Mouse (Mus musculus): ENCODE measurements at regions not wholly inside any gene's neighbourhood (a gene's known extent, or its start where the extent isn't known, plus 50 kb on each side); places are given as distances from the start of the nearest gene placed in this dataset.
A peak's percentile ranks its signal among the peaks of the same experiment; 100 is the strongest.

DNA sequence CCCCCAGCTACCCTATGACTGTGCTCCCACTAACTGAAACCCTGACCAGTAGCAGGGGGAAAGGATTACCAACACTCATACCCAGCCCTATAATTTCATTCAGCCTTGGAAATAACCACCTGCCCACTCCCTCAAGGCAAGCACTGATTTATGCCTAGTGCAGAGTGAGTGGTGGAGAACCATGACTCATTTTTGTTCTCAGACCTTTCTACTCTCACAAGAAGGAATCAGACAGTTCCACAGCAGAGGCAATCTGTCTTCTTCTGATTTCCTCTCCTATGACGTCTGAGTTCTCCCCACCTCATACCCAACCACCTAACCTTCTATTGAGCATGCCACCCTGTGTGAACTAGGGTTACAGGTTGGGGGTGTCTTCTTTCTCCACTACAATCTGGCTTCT lies 153.6 kb downstream of the Gm9195 start:
- Histone ChIP-seq H3K27me3 (replicated peaks; ENCODE audit: insufficient read depth, low read length) (no peaks in the 10 kb centered on the region), H3K4me1 (ENCODE audit: insufficient read depth, low read depth, low read length) (no peaks in the 10 kb centered on the region), H3K27ac (ENCODE audit: low read length) (no peak overlapping the region), H3K4me2 (replicated peaks; ENCODE audit: low read depth, low read length) (no peak overlapping the region), H3K9ac (replicated peaks; ENCODE audit: low read depth) (no peak overlapping the region), H3K36me3 (ENCODE audit: insufficient read depth, low read length) (no peaks in the 10 kb centered on the region), H3K9me3 (ENCODE audit: low read length) (no peaks in the 10 kb centered on the region), H3K4me3 (ENCODE audit: low read depth, low read length) (no peak overlapping the region)
- ATAC-seq (no peak), DNase-seq (ENCODE audit: low spot score) (no peak)
- 74% methylated on average over 1 of the region's 1 CpGs for WGBS
- TF ChIP-seq EP300 (IDR thresholded peaks at IDR 0.05), result no peak
- TF ChIP-seq CTCF (IDR thresholded peaks at IDR 0.05), result no peak

GRCm38 (mm10) chr14:72303856-72304255 lies 187.8 kb downstream of the Gm9195 start:
- Histone ChIP-seq H3K9me3 (ENCODE audit: low read length) (no peaks in the 10 kb centered on the region), H3K36me3 (ENCODE audit: insufficient read depth, low read length) (no peaks in the 10 kb centered on the region), H3K9ac (replicated peaks; ENCODE audit: low read depth) (no peak overlapping the region), H3K27ac (ENCODE audit: low read length) (no peak overlapping the region), H3K4me2 (replicated peaks; ENCODE audit: low read depth, low read length) (no peak overlapping the region), H3K27me3 (replicated peaks; ENCODE audit: insufficient read depth, low read length) (no peaks in the 10 kb centered on the region), H3K4me1 (ENCODE audit: insufficient read depth, low read depth, low read length) (no peaks in the 10 kb centered on the region), H3K4me3 (ENCODE audit: low read depth, low read length) (no peak overlapping the region)
- DNase-seq (ENCODE audit: low spot score) (peak; percentile 9), ATAC-seq (no peak)
- TF ChIP-seq CTCF (IDR thresholded peaks at IDR 0.05), result no peak
- TF ChIP-seq EP300 (IDR thresholded peaks at IDR 0.05), result no peak

DNA sequence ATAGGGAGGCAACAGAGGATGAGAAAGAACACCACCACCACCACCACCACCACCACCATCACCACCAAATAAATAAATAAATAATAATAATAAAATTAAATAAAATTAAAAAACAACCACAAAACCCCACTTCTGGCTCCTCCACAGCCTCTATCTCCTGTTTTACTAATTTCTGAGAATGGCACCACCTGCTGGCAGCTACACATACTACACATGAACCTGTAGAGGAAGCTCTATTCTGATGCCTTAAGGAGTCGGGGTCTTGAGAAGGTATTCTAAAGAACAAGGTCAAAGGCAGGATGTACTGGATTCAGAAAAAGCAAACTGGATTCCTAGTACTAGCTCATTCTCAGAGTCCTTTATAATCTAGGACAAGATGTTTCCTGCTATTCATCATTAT lies 191.6 kb downstream of the Gm9195 start:
- ATAC-seq (no peak), DNase-seq (ENCODE audit: low spot score) (peak; percentile 54)
- no peak overlapping the region for H3K9ac ChIP-seq (replicated peaks; ENCODE audit: low read depth)
- H3K27ac ChIP-seq (ENCODE audit: low read length), result no peak overlapping the region
- H3K4me3 ChIP-seq (ENCODE audit: low read depth, low read length), result no peak overlapping the region
- H3K36me3 ChIP-seq (ENCODE audit: insufficient read depth, low read length), result no peaks in the 10 kb centered on the region
- no peaks in the 10 kb centered on the region for H3K4me1 ChIP-seq (ENCODE audit: insufficient read depth, low read depth, low read length)
- H3K9me3 ChIP-seq (ENCODE audit: low read length), result no peaks in the 10 kb centered on the region
- H3K4me2 ChIP-seq (replicated peaks; ENCODE audit: low read depth, low read length), result no peak overlapping the region
- TF ChIP-seq EP300 (IDR thresholded peaks at IDR 0.05), result no peak
- TF ChIP-seq CTCF (IDR thresholded peaks at IDR 0.05), result peak; percentile 68
- 52% methylated on average over 1 of the region's 1 CpGs for WGBS
- H3K27me3 ChIP-seq (replicated peaks; ENCODE audit: insufficient read depth, low read length), result no peaks in the 10 kb centered on the region

DNA sequence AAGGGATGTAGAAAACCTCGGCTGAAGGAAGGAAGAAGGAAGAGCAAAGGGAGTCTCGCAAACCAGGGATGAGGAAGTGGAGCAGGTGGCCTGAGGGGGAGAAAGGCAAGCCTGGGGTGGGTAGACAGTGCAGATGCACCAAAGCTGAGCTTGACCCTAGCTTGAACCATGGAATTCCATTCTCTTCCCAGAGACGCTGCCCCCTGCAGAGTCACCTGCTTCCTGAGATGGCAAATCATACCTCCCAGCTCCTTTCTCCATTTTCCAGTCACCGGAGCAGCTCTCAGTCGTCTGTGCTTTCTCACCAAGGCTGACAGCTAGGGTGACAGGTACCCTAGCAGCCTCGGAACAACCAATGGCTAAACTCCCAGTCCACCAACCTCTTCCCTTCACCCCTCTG lies 197.0 kb downstream of the Gm9195 start:
- TF ChIP-seq CTCF (IDR thresholded peaks at IDR 0.05) (no peak), EP300 (IDR thresholded peaks at IDR 0.05) (no peak)
- 18% methylated on average over 6 of the region's 6 CpGs for WGBS
- H3K4me3 ChIP-seq (ENCODE audit: low read depth, low read length), result no peak overlapping the region
- H3K27me3 ChIP-seq (replicated peaks; ENCODE audit: insufficient read depth, low read length), result no peaks in the 10 kb centered on the region
- no peak for ATAC-seq
- H3K36me3 ChIP-seq (ENCODE audit: insufficient read depth, low read length), result no peaks in the 10 kb centered on the region
- H3K9me3 ChIP-seq (ENCODE audit: low read length), result no peaks in the 10 kb centered on the region
- H3K9ac ChIP-seq (replicated peaks; ENCODE audit: low read depth), result no peak overlapping the region
- no peaks in the 10 kb centered on the region for H3K4me1 ChIP-seq (ENCODE audit: insufficient read depth, low read depth, low read length)
- no peak overlapping the region for H3K4me2 ChIP-seq (replicated peaks; ENCODE audit: low read depth, low read length)
- no peak overlapping the region for H3K27ac ChIP-seq (ENCODE audit: low read length)
- no peak for DNase-seq (ENCODE audit: low spot score)

- Histone ChIP-seq H3K36me3 (ENCODE audit: insufficient read depth, low read length) (no peaks in the 10 kb centered on the region), H3K27ac (ENCODE audit: low read length) (no peak overlapping the region), H3K4me3 (ENCODE audit: low read depth, low read length) (no peak overlapping the region), H3K4me2 (replicated peaks; ENCODE audit: low read depth, low read length) (no peak overlapping the region), H3K9ac (replicated peaks; ENCODE audit: low read depth) (no peak overlapping the region), H3K4me1 (ENCODE audit: insufficient read depth, low read depth, low read length) (no peaks in the 10 kb centered on the region), H3K27me3 (replicated peaks; ENCODE audit: insufficient read depth, low read length) (no peaks in the 10 kb centered on the region), H3K9me3 (ENCODE audit: low read length) (no peaks in the 10 kb centered on the region)
- TF ChIP-seq EP300 (IDR thresholded peaks at IDR 0.05) (peak; percentile 59; the same call in 1 of the 2 replicates), CTCF (IDR thresholded peaks at IDR 0.05) (peak; percentile 63)
- DNase-seq (ENCODE audit: low spot score) (peak; percentile 94), ATAC-seq (peak; percentile 97)
- 62% methylated on average over 9 of the region's 9 CpGs for WGBS
These were observed 197.8 kb downstream of the Gm9195 start for GRCm38 (mm10) chr14:72293677-72294387.

GRCm38 (mm10) chr14:72292656-72293299 lies 198.9 kb downstream of the Gm9195 start:
- no peaks in the 10 kb centered on the region for H3K4me1 ChIP-seq (ENCODE audit: insufficient read depth, low read depth, low read length)
- H3K4me3 ChIP-seq (ENCODE audit: low read depth, low read length), result no peak overlapping the region
- no peaks in the 10 kb centered on the region for H3K36me3 ChIP-seq (ENCODE audit: insufficient read depth, low read length)
- H3K9ac ChIP-seq (replicated peaks; ENCODE audit: low read depth), result no peak overlapping the region
- peak; percentile 32 for DNase-seq (ENCODE audit: low spot score)
- TF ChIP-seq CTCF (IDR thresholded peaks at IDR 0.05), result no peak
- TF ChIP-seq EP300 (IDR thresholded peaks at IDR 0.05), result no peak
- no peak for ATAC-seq
- H3K27me3 ChIP-seq (replicated peaks; ENCODE audit: insufficient read depth, low read length), result no peaks in the 10 kb centered on the region
- 53% methylated on average over 7 of the region's 7 CpGs for WGBS
- no peak overlapping the region for H3K4me2 ChIP-seq (replicated peaks; ENCODE audit: low read depth, low read length)
- H3K9me3 ChIP-seq (ENCODE audit: low read length), result no peaks in the 10 kb centered on the region
- H3K27ac ChIP-seq (ENCODE audit: low read length), result no peak overlapping the region

Measured in lung, postnatal 0 days (tissue).